Mouse (Mus musculus) kidney, postnatal 36 days (tissue): Measurements from ENCODE around the gene Unc13c.
A peak's percentile ranks its signal among the peaks of the same experiment; 100 is the strongest.

ENCODE experiments used
- DNase-seq, 2 experiments: peaks; one replicate each; pipeline ENCODE4 v3.0.0; 2021 to 2022; ENCODE audit warnings: mixed read lengths in 2 of 2

The Unc13c gene

DNA sequence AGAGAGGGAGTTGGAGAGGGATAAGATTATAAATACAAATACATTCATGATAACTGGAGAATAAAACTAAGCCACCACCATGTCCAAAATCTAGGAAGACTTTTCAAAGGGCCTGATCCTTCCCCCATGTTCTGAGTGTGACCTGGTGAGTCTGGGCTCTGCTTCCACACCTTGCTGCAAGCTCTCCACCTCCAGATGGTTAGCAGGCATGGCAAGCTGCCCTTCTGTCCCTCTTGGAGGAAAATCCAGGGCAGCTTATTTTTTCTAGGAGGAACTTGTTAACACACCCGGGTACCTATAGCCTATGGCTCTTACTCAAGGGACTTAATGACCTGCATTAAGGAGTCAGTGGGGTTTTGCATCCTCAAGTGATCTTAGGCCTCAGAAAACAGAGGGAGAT is 364.8 kb downstream of the Unc13c start:
- no peak for DNase-seq

DNA sequence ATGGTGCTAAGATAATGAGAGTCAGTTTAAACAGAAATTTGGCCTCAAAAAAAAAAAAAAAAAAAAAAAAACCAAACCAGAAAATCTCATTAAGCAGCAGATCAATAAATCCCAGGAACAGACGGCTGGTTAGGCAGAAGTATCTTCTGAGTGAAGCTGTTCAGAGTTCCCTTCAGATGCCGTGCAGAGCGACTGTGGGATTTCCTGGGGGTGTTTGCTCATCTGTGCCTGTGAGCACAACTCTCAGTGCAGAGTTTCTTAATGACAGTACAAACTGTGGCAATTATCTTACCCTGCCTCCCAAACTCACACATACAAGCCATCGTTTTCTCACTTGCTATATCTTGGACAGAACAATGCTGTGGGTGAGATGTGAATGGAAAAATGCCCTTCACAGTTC is 403.2 kb downstream of the Unc13c start:
- DNase-seq = no peak

DNA sequence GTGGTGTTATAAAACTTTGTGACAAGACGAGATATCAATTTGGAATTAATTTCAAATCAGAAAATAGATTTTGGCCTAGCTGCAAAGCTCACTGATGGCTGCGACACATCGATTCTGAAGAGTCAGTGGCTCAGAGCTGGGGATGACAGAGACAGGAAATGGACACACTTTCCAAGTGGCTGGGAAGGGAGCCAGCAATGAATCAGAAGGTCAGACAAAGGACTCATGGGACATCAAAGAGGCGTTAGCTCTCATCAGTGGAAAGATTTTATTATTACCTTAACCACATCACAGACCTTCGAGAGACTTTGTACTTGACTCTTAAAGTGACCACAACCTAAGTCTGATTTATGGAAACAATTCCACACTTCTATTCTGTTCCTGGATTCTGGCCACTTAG is 408.7 kb downstream of the Unc13c start:
- DNase-seq = peak; percentile 29 to 48

DNA sequence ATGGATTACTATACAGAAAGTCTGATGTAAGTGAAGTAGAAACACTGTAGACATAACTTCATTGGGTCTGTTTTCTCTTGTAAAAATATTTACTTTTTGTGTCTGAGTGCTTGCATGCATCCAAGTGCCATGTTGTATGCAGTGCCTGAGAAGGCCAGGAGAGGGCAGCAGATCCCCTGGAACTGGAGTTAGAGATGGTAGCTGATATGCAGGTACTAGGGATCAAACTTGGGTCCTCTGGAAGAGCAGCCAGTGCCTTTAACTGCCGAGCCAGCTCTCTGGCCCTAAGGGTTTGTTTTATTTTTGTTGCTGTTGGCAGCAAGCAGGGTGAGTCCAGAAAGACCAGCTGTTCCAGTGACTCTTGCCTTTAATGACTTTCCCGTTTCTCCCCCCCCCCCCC is 411.0 kb downstream of the Unc13c start:
- peak; percentile 46 to 83 for DNase-seq

DNA sequence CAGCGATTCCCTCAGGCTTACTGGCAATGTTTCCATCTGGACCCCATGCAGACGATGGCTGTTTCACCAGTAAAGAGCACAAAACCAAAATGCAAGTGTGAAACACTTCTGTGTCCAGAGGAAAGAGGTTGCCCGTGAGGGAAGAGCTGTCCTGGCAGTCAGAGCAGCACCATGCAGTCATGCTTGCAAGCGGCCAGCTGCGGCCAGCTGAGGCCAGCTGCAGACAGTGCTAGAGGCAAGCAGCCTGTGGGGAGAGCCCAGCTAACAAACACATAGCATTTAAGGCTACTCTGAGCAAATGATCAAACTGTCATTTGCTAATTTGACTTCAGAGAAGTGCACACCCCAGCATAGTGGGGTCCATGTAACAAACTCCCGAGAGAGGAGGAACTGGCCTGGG is 413.4 kb downstream of the Unc13c start:
- no peak for DNase-seq

DNA sequence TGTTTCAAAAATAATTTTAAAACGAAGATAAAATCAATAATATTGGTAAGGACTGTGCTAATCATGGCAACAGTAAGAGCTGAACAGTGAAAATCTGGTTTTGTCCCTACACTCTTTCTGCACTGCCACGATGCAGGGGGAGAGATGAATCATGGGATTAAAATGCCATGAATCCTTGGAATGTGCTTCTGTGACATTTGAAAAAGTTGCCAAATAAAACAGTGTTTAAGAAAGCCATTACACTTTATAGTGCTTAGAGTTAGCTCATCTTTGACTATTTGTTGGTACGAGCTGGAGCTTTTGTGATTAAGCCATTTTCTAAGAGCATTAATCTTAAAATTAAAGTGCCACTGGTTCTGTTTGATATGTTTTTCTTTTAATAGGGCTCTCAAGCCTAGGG is 496.2 kb downstream of the Unc13c start:
- peak in 1 of 2 experiments; percentile 1 for DNase-seq

DNA sequence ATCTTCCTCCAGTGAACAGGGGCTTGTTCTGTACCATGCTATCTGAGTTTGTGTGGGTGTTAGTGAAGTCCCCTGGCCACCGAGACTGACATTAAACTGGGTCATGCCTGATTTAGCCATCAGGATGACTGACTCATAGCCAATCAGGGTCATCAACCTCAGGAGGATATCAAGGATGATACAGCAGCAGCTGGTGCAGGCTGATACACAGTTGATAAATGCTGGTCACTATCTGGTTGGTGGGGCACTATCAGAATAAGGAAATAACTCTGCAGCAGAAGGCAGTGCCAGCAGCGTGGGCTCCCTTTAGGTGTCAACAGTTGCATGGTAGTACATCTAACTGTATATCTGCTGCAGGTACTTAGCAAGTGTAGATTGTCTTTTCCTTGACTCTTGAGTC is 506.7 kb downstream of the Unc13c start:
- no peak for DNase-seq

DNA sequence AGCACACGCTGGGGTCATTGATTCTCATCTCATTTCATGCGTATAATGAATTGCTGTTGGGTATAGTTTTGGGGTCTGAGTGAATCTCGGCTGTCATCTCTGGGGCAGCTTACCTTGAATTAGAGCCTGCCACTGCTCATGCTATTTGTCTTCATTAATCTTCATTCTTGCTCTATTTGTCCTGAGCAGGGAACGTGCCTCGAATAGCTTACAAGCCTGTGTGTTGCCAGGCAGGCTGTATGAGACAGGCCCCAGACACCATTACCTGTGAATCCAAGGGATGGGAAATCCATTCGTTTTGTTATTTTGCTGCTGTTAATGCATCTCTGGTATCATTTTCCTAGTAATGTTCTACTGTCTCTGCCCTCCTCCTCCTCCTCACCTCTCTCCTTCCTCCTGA is 518.8 kb downstream of the Unc13c start:
- no peak for DNase-seq

DNA sequence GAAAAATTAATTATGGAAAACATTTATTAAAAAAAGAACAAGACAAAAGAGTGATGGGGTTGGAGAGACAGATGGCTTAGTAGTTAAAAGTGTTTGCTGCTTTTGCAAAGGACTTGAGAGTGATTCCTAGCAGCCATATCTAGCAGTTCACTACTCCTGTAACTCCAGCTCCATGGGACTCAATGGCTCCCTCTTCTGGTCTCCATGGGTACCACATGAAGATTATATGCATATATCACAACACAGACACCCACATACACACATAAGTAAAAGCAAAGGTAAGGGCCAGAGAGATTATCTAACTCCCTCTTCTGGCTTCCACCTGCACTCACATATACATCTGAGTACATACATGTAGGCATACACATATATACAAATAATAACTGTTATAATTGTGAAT is 519.5 kb downstream of the Unc13c start:
- no peak for DNase-seq

DNA sequence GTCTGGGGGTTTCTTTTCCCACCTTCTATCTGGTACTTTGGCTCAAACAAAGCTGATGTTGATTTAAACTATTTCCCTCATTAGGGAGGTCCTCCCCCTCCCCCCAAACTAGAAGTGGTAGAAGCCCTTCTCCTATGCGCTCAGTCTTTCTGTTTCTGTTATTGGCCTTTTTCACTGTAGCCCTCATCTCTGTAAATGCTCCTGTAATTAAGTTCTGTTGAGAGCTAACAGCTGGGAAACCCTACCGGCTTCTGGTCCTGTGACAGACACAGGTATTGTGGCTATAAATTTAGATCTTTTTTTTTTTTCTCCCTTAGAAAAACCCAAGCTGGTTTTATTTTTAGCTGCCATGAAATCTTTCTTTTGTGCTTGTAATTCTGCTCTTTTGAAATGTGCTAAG is 536.8 kb downstream of the Unc13c start:
- no peak for DNase-seq
